Mouse (Mus musculus) ES-Bruce4 (cell line): ENCODE results near the gene Fgr. TPM values are rescaled to one million over a fixed set of nuclear protein-coding genes. Genes with fewer than 3 reads are reported as not detected.

Source experiments
- H3K27ac ChIP-seq: 2 replicates; pipeline ENCODE4 v1.5.1; 2012; ENCODE audit warnings: low read length, inconsistent platforms; ENCODE audit not compliant: insufficient read depth
- H3K27me3 ChIP-seq: 2 replicates; pipeline ENCODE4 v1.6.1; 2012; ENCODE audit warnings: mild to moderate bottlenecking, low read length, inconsistent platforms; ENCODE audit not compliant: control insufficient read depth, poor library complexity, insufficient read depth, severe bottlenecking
- H3K36me3 ChIP-seq: 2 replicates; pipeline ENCODE4 v1.6.1; 2012; ENCODE audit warnings: inconsistent platforms, mild to moderate bottlenecking, low read length, moderate library complexity; ENCODE audit not compliant: control insufficient read depth, poor library complexity, insufficient read depth, severe bottlenecking
- H3K4me1 ChIP-seq: one replicate; pipeline ENCODE4 v1.8.1; 2011; ENCODE audit warnings: low read length; ENCODE audit not compliant: control insufficient read depth, insufficient read depth
- H3K4me3 ChIP-seq: 2 replicates; pipeline ENCODE4 v1.5.1; 2011; ENCODE audit warnings: low read depth, mild to moderate bottlenecking, low read length
- H3K9ac ChIP-seq: 2 replicates; pipeline ENCODE4 v1.6.1; 2012; ENCODE audit warnings: low read depth, mild to moderate bottlenecking, inconsistent platforms; ENCODE audit not compliant: poor library complexity, severe bottlenecking
- H3K9me3 ChIP-seq: replicated peaks from 2 replicates; pipeline ENCODE4 v1.6.1; 2012; ENCODE audit warnings: mild to moderate bottlenecking, low read length, inconsistent platforms; ENCODE audit not compliant: control insufficient read depth, poor library complexity, insufficient read depth, severe bottlenecking
- CTCF ChIP-seq: IDR thresholded peaks from one replicate; pipeline ENCODE4 v1.8.1; 2011; ENCODE audit warnings: low read depth, low read length
- EP300 ChIP-seq: IDR thresholded peaks from 2 replicates; pipeline ENCODE4 v1.6.1; 2011; ENCODE audit warnings: low read depth, low read length; ENCODE audit not compliant: insufficient read depth
- POLR2A ChIP-seq: IDR thresholded peaks from one replicate; pipeline ENCODE4 v1.8.1; 2011; ENCODE audit warnings: low read length; ENCODE audit not compliant: insufficient read depth
- polyA plus RNA-seq: library from polyadenylated mRNA; stranded (reverse); fragments of >200 nt; gene quantifications from 2 replicates; pipeline ENCODE4 v1.2.4, GENCODE M21; 2011; ENCODE audit warnings: low read depth; ENCODE audit not compliant: missing spikeins, insufficient read depth, insufficient read length

Gene Fgr
- polyA plus RNA-seq, 1 experiment, result 0.70 TPM

- Histone ChIP-seq H3K4me3 (peak overlapping the region; percentile 32), H3K36me3 (peaks cover 2% of the 10 kb centered on the region; the same call in 1 of the 2 replicates), H3K4me1 (peaks cover 7% of the 10 kb centered on the region), H3K27ac (peak overlapping the region; percentile 46), H3K9me3 (no peaks in the 10 kb centered on the region), H3K9ac (peak overlapping the region; percentile 98), H3K27me3 (no peaks in the 10 kb centered on the region)
- TF ChIP-seq CTCF, result no peak
- TF ChIP-seq EP300, result 0 out of 2 replicates have a peak, but pooled peaks have one; percentile 32
- TF ChIP-seq POLR2A, result peak; percentile 24
These were observed 64.7 kb downstream of the Fgr start for GRCm38 (mm10) chr4:133038521-133039115.

DNA sequence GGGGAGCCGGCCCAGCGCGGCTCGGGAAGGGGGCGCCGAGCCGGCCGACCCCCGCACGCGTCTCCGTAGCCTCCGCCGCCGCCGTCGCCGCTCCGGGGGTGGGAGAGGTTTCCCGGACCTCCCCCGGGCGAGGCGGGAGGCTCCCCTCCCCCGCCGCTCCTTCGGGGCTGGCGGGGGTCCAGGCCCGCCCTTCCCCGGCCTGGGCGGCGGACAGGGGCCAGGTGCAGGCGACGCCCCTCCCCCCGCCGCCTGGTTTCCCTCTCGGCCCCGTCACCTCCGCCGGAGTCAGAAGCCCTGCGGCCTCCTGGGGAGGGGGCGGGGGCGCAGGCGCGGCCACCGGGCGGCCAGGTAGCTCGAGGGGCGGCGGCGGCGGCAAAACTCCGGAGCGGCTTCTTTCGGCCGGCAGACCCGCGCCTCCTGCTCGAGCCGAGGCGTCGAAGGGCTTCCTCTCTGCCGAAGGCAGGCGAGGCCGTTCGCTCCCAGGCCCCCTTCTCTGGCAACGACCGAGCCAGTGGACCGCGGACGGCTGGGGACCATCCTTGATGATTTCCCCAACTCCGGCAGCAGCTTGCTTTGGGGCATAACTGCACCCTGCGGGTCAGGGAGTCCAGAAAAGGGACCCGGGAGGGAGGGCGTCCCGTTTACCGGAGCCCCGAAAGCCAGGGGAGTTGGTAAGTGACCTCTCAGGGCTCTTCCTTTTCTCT, 65.4 kb downstream of the Fgr start:
- Histone ChIP-seq H3K4me3 (peak overlapping the region; percentile 91), H3K36me3 (peaks cover 2% of the 10 kb centered on the region; the same call in 1 of the 2 replicates), H3K27me3 (no peaks in the 10 kb centered on the region), H3K4me1 (peaks cover 8% of the 10 kb centered on the region), H3K9me3 (no peaks in the 10 kb centered on the region), H3K9ac (peak overlapping the region; percentile 98), H3K27ac (peak overlapping the region; percentile 99)
- TF ChIP-seq EP300 (peak; percentile 68; the same call in 1 of the 2 replicates), POLR2A (no peak), CTCF (no peak)

- peak overlapping the region; percentile 99 for H3K27ac ChIP-seq
- H3K27me3 ChIP-seq, result no peaks in the 10 kb centered on the region
- H3K36me3 ChIP-seq, result peaks cover 2% of the 10 kb centered on the region; the same call in 1 of the 2 replicates
- peak overlapping the region; percentile 98 for H3K9ac ChIP-seq
- peaks cover 3% of the 10 kb centered on the region for H3K4me1 ChIP-seq
- no peaks in the 10 kb centered on the region for H3K9me3 ChIP-seq
- H3K4me3 ChIP-seq, result peak overlapping the region; percentile 91
- TF ChIP-seq POLR2A (no peak), CTCF (no peak), EP300 (no peak)
These were observed 65.9 kb downstream of the Fgr start for GRCm38 (mm10) chr4:133039832-133040231.

DNA sequence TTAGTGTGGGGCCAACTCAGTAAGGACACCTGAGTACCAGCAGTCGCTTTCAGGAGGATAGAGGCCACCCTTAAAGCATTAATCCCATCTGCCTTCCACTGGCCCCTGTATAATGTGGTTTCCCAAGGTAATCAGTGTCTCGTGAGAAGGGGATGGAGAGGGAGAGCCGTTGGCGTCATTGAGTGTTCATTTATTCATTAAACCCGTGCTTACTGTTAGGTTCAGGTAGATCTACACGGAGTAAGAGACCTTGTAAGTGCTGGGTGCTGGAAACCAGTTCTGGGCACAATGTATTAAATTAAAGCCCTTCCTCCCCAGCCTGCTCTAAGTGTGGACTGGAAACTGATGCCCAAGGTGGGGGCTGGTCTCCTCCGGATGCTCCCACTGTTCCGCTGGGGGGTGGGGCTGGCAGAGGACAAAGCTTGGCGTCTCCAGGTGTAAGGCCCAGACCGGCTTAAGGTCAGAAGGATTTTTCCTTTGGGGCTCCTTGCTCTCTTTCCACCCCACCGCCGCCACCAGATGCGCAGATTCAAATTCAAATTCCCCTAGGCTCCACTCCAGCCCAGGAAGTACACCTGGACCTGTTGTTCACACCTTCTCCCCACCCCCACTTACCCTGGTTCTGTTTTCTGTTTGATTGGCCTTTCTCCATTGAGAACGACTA, 66.5 kb downstream of the Fgr start:
- Histone ChIP-seq H3K27me3 (no peaks in the 10 kb centered on the region), H3K9me3 (no peaks in the 10 kb centered on the region), H3K4me1 (peaks cover 6% of the 10 kb centered on the region), H3K36me3 (peaks cover 2% of the 10 kb centered on the region; the same call in 1 of the 2 replicates), H3K9ac (peak overlapping the region; percentile 98), H3K4me3 (peak overlapping the region; percentile 91), H3K27ac (peak overlapping the region; percentile 99)
- peak; percentile 99; the same call in 1 of the 2 replicates for TF ChIP-seq EP300
- no peak for TF ChIP-seq CTCF

- Histone ChIP-seq H3K27me3 (no peaks in the 10 kb centered on the region), H3K9me3 (no peaks in the 10 kb centered on the region), H3K9ac (peak overlapping the region; percentile 26), H3K36me3 (peaks cover 2% of the 10 kb centered on the region; the same call in 1 of the 2 replicates), H3K4me1 (peaks cover 12% of the 10 kb centered on the region), H3K4me3 (peak overlapping the region; percentile 73), H3K27ac (peak overlapping the region; percentile 96)
- TF ChIP-seq CTCF, result no peak
- TF ChIP-seq POLR2A, result no peak
- no peak for TF ChIP-seq EP300
These were observed 68.3 kb downstream of the Fgr start for GRCm38 (mm10) chr4:133042244-133042643.
